Mouse (Mus musculus) limb, embryonic 14.5 days (tissue): ENCODE results near the gene Trmt1l. TPM values are rescaled to one million over a fixed set of nuclear protein-coding genes. Genes with fewer than 3 reads are reported as not detected.

Source experiments
- ATAC-seq: fragments of 200-750 bp; cut with Nextera tagmentation; 2 replicates; pipeline ENCODE4 v1.8.0; 2017; ENCODE audit warnings: low read depth, moderate number of reproducible peaks, moderate TSS enrichment; ENCODE audit not compliant: low FRiP score
- DNase-seq: peaks from one replicate; pipeline ENCODE4 v3.0.0-alpha.2; 2015; ENCODE audit warnings: low spot score
- H3K27ac ChIP-seq: fragments of 300-500 bp; sonication (generic); replicated peaks from 2 replicates; pipeline ENCODE4 v1.5.1; 2014; ENCODE audit warnings: low read depth, mild to moderate bottlenecking, low read length, moderate library complexity, mixed read lengths
- H3K27me3 ChIP-seq: fragments of 300-500 bp; sonication (generic); 2 replicates; pipeline ENCODE4 v1.6.1; 2014; ENCODE audit warnings: low read length, mixed read lengths; ENCODE audit not compliant: control insufficient read depth, insufficient read depth
- H3K36me3 ChIP-seq: fragments of 300-500 bp; sonication (generic); 2 replicates; pipeline ENCODE4 v1.6.1; 2014; ENCODE audit warnings: mild to moderate bottlenecking, low read length, moderate library complexity, mixed read lengths; ENCODE audit not compliant: control insufficient read depth, insufficient read depth
- H3K4me1 ChIP-seq: fragments of 300-500 bp; sonication (generic); 2 replicates; pipeline ENCODE4 v1.6.1; 2014; ENCODE audit warnings: antibody characterized with exemption, low read length, mixed read lengths; ENCODE audit not compliant: control insufficient read depth, insufficient read depth
- H3K4me2 ChIP-seq: fragments of 300-500 bp; sonication (generic); replicated peaks from 2 replicates; pipeline ENCODE4 v1.6.1; 2014; ENCODE audit warnings: low read depth, mild to moderate bottlenecking, low read length, moderate library complexity; ENCODE audit not compliant: severe bottlenecking
- H3K4me3 ChIP-seq: fragments of 300-500 bp; sonication (generic); replicated peaks from 2 replicates; pipeline ENCODE4 v1.5.1; 2014; ENCODE audit warnings: low read length
- H3K9ac ChIP-seq: fragments of 300-500 bp; sonication (generic); 2 replicates; pipeline ENCODE4 v1.6.1; 2014; ENCODE audit warnings: mild to moderate bottlenecking, low read depth, low read length, moderate library complexity; ENCODE audit not compliant: severe bottlenecking
- H3K9me3 ChIP-seq: fragments of 300-500 bp; sonication (generic); 2 replicates; pipeline ENCODE4 v1.6.1; 2016; ENCODE audit warnings: low read length; ENCODE audit not compliant: control insufficient read depth
- POLR2A ChIP-seq: fragments of 200-500 bp; IDR thresholded peaks from 2 replicates; pipeline ENCODE4 v1.8.0; 2012; ENCODE audit warnings: inconsistent platforms, mild to moderate bottlenecking, moderate library complexity, borderline replicate concordance; ENCODE audit not compliant: insufficient read depth, insufficient read length; ENCODE audit errors: extremely low read depth
- WGBS: fragments of 180-500 bp; shearing (Covaris S2); extraction: QIAGEN DNeasy Blood & Tissue Kit; methylation state at CpG from one replicate; pipeline ENCODE4 v1.1.7; 2014; 5-methylcytosine and 5-hydroxymethylcytosine counted together
- polyA plus RNA-seq, 2 experiments: library from polyadenylated mRNA; depleted of rRNA in 1 of 2; stranded (reverse) in 1 of 2; unstranded in 1 of 2; fragments of >200 nt; fragmentation: Nextera tagmentation in 1 of 2; extraction: Ambion mirVana in 1 of 2; gene quantifications; 2 replicates each; pipeline versions ENCODE4 v1.2.1 to v1.2.3; 2012 to 2014

Gene Trmt1l
- polyA plus RNA-seq, 2 experiments = 33.8 to 34.2 TPM

DNA sequence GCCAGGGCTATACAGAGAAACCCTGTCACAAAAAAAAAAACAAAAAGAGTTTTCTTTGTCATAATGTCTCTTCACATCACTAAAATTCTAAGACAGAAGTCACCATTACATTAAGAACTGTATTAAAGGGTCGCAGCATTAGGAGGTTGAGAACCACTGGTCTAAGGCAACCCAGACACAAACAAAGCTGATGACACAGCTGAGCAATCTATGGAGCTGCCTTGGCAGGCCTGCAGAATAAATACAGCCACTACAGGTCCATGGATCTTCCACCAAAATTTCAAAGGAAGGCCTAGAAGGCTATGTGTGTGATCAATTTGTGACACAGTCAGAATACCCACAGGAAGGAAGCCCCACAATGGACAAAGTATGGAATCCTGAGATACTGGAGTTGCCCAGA, 54.2 kb downstream of the Trmt1l start:
- Histone ChIP-seq H3K27ac (no peak overlapping the region), H3K9me3 (no peaks in the 10 kb centered on the region), H3K27me3 (no peaks in the 10 kb centered on the region), H3K4me1 (no peaks in the 10 kb centered on the region), H3K36me3 (peaks cover 13% of the 10 kb centered on the region), H3K4me3 (no peak overlapping the region), H3K4me2 (no peak overlapping the region), H3K9ac (no peak overlapping the region)
- no peak for TF ChIP-seq POLR2A
- ATAC-seq (no peak), DNase-seq (no peak)
- 96% methylated on average over 1 of the region's 1 CpGs for WGBS

DNA sequence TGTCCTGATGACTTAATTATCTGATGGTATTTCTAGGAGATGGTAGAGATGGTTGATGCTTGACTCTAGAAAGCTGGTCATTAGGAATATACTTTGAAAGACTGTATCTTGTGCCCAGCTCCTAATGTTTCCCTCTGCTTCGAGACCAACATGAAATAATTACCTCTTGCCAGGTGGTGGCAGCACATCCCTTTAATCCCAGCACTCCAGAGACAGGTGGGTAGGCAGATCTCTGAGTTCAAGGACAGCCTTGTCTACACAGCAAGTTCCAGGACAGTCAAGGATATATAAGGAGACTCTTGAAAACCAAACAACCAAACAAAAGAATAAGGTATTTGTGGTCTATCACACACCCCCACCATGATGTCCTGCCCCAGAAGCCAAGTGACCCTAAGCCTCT, 55.2 kb downstream of the Trmt1l start:
- Histone ChIP-seq H3K27me3 (no peaks in the 10 kb centered on the region), H3K9ac (no peak overlapping the region), H3K9me3 (no peaks in the 10 kb centered on the region), H3K27ac (no peak overlapping the region), H3K4me3 (no peak overlapping the region), H3K4me2 (no peak overlapping the region), H3K36me3 (peaks cover 13% of the 10 kb centered on the region), H3K4me1 (no peaks in the 10 kb centered on the region)
- no peak for TF ChIP-seq POLR2A
- ATAC-seq = no peak
- 60% methylated on average over 1 of the region's 1 CpGs for WGBS
- DNase-seq = no peak

DNA sequence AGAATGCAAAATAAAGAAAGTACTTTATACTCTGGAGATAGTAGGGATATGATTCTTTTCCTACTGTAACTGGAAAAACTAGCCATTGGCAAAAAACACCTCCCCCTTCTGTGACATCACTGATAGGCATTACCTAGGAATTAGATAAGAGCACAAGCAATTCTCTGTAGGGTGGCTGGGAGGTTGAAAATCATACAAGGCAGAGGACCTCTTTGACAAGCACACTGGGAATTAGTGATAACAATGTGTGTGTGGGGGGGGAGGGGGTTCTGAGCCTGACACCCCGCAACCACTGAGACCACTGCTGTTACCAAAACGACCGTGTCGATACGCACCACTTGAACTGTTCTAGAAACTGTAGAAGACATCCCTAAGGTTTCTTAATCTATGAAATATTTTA, 56.4 kb downstream of the Trmt1l start:
- no peak overlapping the region for H3K4me2 ChIP-seq
- no peak overlapping the region for H3K9ac ChIP-seq
- H3K27me3 ChIP-seq = no peaks in the 10 kb centered on the region
- H3K36me3 ChIP-seq = peaks cover 13% of the 10 kb centered on the region
- DNase-seq (no peak), ATAC-seq (no peak)
- WGBS = 91% methylated on average over 5 of the region's 5 CpGs
- no peaks in the 10 kb centered on the region for H3K4me1 ChIP-seq
- H3K27ac ChIP-seq = no peak overlapping the region
- no peak for TF ChIP-seq POLR2A
- H3K9me3 ChIP-seq = no peaks in the 10 kb centered on the region
- H3K4me3 ChIP-seq = no peak overlapping the region

DNA sequence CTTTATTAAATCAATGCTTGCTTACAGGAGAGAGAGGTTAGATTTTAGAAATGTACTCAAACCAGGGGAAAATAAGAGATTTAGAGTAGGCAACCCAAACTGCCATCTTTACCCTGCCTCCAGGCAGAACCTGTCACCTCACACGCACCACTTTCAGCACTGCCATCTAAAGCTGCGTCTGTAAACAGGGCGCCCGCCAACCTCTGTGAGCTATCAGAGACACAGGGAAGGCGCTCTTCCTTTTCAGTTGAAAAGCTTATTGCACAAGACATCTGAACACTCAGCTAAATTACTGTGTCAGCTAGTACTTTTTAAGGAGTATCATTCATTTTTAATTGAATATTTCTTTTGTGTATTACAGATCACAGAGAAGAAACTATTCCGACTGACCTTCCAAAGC, 61.5 kb downstream of the Trmt1l start:
- no peaks in the 10 kb centered on the region for H3K9me3 ChIP-seq
- DNase-seq (no peak), ATAC-seq (no peak)
- no peak for TF ChIP-seq POLR2A
- H3K4me1 ChIP-seq = peaks cover 5% of the 10 kb centered on the region
- no peak overlapping the region for H3K9ac ChIP-seq
- H3K36me3 ChIP-seq = no peaks in the 10 kb centered on the region
- H3K4me3 ChIP-seq = no peak overlapping the region
- no peaks in the 10 kb centered on the region for H3K27me3 ChIP-seq
- no peak overlapping the region for H3K4me2 ChIP-seq
- 78% methylated on average over 6 of the region's 6 CpGs for WGBS
- H3K27ac ChIP-seq = no peak overlapping the region

DNA sequence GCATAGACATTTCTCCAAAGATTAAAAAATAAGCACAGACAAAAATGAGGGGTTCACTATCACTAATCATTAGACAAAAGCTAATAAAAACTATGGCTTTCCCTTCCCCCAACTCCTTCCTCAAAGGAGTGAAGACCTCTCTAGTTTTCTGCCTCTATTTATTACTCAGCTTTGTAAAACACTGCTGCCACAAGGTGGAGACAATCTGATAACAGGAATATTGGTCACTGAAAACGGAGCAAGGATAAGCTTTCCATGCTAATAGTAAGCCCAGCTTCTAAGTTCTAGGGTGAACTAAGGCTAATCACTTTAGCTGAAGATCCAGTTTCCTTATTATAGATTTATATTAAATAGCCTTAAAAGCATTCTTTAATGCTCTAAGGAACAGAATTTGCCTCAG, 64.1 kb downstream of the Trmt1l start:
- no peak overlapping the region for H3K27ac ChIP-seq
- WGBS = 53% methylated on average over 1 of the region's 1 CpGs
- no peaks in the 10 kb centered on the region for H3K9me3 ChIP-seq
- no peaks in the 10 kb centered on the region for H3K27me3 ChIP-seq
- H3K36me3 ChIP-seq = no peaks in the 10 kb centered on the region
- no peak for TF ChIP-seq POLR2A
- peaks cover 15% of the 10 kb centered on the region for H3K4me1 ChIP-seq
- ATAC-seq = no peak
- no peak overlapping the region for H3K4me3 ChIP-seq
- no peak overlapping the region for H3K9ac ChIP-seq
- no peak overlapping the region for H3K4me2 ChIP-seq
- DNase-seq = no peak

DNA sequence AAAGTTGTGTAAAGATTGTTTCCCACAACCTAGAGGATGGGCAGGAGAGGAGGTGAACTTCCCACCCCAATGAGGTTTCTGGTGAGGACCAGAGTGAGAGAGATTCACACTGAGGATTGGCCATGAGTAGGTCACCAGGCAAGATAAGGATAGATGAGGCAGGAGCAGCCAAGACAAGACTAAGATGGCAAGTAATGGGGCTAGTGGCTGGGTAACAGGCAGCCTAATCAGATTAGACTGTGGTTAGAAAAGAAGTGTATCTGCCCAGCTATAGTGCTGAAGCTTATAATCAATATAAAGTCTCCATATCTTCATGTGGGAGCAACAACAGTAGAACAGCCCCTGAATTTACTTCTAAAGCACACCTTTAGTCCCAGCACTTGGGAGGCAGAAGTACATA, 65.5 kb downstream of the Trmt1l start:
- H3K27me3 ChIP-seq = no peaks in the 10 kb centered on the region
- H3K9me3 ChIP-seq = no peaks in the 10 kb centered on the region
- no peak overlapping the region for H3K4me3 ChIP-seq
- ATAC-seq (no peak), DNase-seq (no peak)
- no peak overlapping the region for H3K27ac ChIP-seq
- H3K4me2 ChIP-seq = no peak overlapping the region
- no peaks in the 10 kb centered on the region for H3K36me3 ChIP-seq
- H3K9ac ChIP-seq = no peak overlapping the region
- peaks cover 22% of the 10 kb centered on the region for H3K4me1 ChIP-seq
- no peak for TF ChIP-seq POLR2A
